Mouse (Mus musculus): ENCODE data around the gene Spin1. TPM values are rescaled to one million over a fixed set of nuclear protein-coding genes. Genes with fewer than 3 reads are reported as not detected.
A peak's percentile ranks its signal among the peaks of the same experiment; 100 is the strongest.
"Not testable (repeated sequence)": the region's sequence is repeated elsewhere in the genome, so short reads cannot be mapped to it uniquely, and the experiment has no call there.

Spin1 gene
- polyA plus RNA-seq, 1 experiment from 2014 or later = 117 TPM

DNA sequence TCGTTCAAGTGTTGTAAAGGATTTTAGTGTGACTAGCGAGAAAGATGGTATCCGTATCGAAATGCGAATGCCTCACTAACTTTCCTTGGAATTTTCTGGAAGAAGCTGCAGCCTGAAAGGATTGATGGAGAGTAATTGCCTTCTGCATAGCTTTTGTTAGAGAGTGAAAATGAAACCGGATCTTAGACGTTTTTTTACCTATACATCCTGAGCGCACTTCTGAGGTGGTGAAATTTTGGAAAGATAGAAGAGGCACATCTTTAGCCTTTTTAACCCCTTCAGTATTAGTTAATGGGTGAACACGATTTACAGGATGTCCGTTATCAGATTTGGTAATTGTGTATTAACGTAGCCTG lies 1.1 kb downstream of the Spin1 start:
- peak overlapping the region; percentile 92 for H3K27ac ChIP-seq (ENCODE audit: low read depth, low read length)
- WGBS = 42% methylated on average over 11 of the region's 11 CpGs
- H3K4me2 ChIP-seq (ENCODE audit: low read depth) = peak overlapping the region; percentile 37
- H3K9ac ChIP-seq (ENCODE audit: low read length) = peak overlapping the region; percentile 98
- H3K27me3 ChIP-seq (ENCODE audit: control insufficient read depth, insufficient read depth, low read length) = no peaks in the 10 kb centered on the region
- 0 out of 2 replicates have a peak, but pooled peaks cover 6% of the 10 kb centered on the region for H3K4me1 ChIP-seq (ENCODE audit: control insufficient read depth, insufficient read depth, low read length)
- H3K4me3 ChIP-seq (ENCODE audit: low read depth, low read length) = peak overlapping the region; percentile 88
- ATAC-seq (ENCODE audit: insufficient read depth, low FRiP score, low TSS enrichment) (no peak), DNase-seq (ENCODE audit: low spot score) (no peak)
- peaks cover 5% of the 10 kb centered on the region; the same call in 1 of the 2 replicates for H3K9me3 ChIP-seq (ENCODE audit: control insufficient read depth, low read length)
- H3K36me3 ChIP-seq (ENCODE audit: control insufficient read depth, insufficient read depth, low read length) = no peaks in the 10 kb centered on the region

DNA sequence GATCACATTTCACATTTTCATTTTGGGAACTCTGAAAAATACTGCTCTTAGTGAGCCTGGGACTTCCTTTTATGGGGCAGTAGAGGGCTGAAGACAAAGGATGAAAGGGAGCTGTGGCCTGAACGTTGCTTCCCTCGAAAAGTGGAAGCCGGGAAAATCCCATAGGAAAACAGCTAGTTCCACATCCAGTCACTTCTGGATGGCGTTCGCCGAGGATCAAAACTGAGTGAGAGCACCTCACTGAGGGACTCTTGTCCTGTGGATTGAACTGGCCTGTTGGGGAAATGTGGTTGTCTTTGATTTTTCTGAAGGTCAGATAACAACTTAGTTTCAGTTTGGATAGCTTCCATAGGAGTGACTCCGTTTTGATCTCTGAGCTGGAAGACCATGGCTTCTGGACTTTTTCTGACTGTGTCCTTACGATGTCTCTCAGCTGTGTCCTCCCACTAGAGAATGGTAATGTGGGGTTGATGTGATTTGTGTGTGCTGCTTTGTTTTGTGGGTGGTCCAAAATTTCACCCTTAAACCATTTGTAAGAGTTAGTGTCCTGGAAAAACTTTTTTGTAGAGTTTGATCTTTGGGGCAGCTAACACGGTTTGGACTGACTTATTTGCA lies 2.5 kb downstream of the Spin1 start:
- Histone ChIP-seq H3K9ac (ENCODE audit: low read length) (no peak overlapping the region), H3K27ac (ENCODE audit: low read depth, low read length) (no peak overlapping the region), H3K4me3 (ENCODE audit: low read depth, low read length) (no peak overlapping the region), H3K9me3 (ENCODE audit: control insufficient read depth, low read length) (peaks cover 5% of the 10 kb centered on the region; the same call in 1 of the 2 replicates), H3K36me3 (ENCODE audit: control insufficient read depth, insufficient read depth, low read length) (no peaks in the 10 kb centered on the region), H3K27me3 (ENCODE audit: control insufficient read depth, insufficient read depth, low read length) (no peaks in the 10 kb centered on the region), H3K4me1 (ENCODE audit: control insufficient read depth, insufficient read depth, low read length) (0 out of 2 replicates have a peak, but pooled peaks cover 6% of the 10 kb centered on the region), H3K4me2 (ENCODE audit: low read depth) (peak overlapping the region; percentile 16; the same call in 1 of the 2 replicates)
- ATAC-seq (ENCODE audit: insufficient read depth, low FRiP score, low TSS enrichment) (no peak), DNase-seq (ENCODE audit: low spot score) (no peak)
- WGBS = 91% methylated on average over 9 of the region's 9 CpGs

DNA sequence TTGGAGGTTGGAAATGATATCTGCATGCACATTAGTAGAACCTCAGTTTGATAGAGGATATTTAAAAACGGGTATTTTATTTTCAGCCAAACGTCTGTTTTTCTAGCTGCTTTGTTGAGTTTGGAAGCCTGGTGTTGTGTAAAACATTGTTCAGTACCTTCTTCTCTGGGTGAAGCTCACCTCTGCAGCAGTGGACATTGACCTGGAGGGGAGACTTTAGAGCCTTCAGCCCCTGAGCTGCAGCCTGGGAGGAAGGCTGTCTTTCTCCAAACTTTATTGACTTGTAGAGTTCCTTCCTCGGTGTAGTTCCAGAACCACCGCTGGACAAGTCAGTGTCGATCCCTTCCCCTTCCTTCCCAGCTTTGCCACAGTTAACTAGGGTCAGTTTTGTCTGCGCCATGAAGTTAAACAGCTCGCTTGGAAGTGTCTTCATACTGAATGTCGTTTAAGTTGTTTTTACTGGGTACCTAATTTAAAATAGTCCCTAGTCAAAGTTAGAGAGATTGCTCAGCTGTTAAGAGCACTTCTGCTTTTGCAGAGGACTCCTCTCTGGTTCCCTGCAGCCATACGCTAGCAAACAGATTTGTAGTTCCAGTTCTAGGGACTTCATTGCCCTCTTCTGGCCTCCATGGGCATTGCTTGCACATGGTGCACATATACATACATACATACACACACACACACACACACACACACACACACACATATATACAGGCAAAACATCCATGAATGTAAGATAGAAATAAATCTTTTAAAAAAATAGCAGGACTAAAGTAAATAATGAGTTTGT lies 3.4 kb downstream of the Spin1 start:
- H3K27ac ChIP-seq (ENCODE audit: low read depth, low read length) = no peak overlapping the region
- no peak overlapping the region for H3K4me2 ChIP-seq (ENCODE audit: low read depth)
- no peak overlapping the region for H3K4me3 ChIP-seq (ENCODE audit: low read depth, low read length)
- no peak overlapping the region for H3K9ac ChIP-seq (ENCODE audit: low read length)
- no peak for DNase-seq (ENCODE audit: low spot score)
- H3K27me3 ChIP-seq (ENCODE audit: control insufficient read depth, insufficient read depth, low read length) = no peaks in the 10 kb centered on the region
- no peak for ATAC-seq (ENCODE audit: insufficient read depth, low FRiP score, low TSS enrichment)
- no peaks in the 10 kb centered on the region for H3K36me3 ChIP-seq (ENCODE audit: control insufficient read depth, insufficient read depth, low read length)
- WGBS = 95% methylated on average over 9 of the region's 9 CpGs
- 0 out of 2 replicates have a peak, but pooled peaks cover 6% of the 10 kb centered on the region for H3K4me1 ChIP-seq (ENCODE audit: control insufficient read depth, insufficient read depth, low read length)
- H3K9me3 ChIP-seq (ENCODE audit: control insufficient read depth, low read length) = peaks cover 5% of the 10 kb centered on the region; the same call in 1 of the 2 replicates

DNA sequence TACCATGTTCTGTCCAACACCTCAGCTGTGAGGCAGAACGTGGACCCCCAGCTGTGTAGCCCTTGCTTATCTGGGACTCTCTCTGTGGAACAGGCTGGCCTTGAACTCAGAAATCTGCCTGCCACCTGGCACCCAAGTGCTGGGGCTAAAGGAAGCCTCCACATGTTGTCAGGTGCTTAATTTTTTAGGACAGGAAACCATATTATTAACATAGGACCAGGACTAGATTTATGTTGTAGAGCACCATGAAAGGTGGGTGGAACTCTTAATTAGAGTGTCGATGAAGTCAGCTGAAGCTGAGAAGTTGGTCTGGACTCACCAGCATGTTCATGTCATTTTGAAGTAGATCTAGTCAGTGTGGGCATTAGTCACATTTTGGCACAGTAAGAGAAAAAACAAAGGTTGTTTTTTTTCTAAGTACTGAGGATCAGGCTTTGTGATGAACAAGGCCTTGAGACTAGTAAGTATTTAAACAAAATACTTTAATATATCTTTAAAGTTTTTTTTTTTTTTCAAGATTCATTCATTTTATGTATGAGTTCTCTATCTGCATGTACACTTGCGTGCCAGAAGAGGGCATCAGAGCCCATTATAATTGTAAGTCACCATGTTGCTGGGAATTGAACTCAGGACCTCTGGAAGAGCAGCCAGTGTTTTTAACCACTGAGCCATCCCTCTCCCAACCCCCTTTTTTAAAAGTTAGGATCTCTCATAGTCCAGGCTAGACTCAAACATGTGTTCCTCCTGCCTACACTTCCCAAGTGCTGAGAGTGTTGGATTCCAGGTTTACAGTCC lies 5.4 kb downstream of the Spin1 start:
- ATAC-seq (ENCODE audit: insufficient read depth, low FRiP score, low TSS enrichment) (no peak), DNase-seq (ENCODE audit: low spot score) (no peak)
- Histone ChIP-seq H3K4me3 (ENCODE audit: low read depth, low read length) (no peak overlapping the region), H3K27me3 (ENCODE audit: control insufficient read depth, insufficient read depth, low read length) (no peaks in the 10 kb centered on the region), H3K4me1 (ENCODE audit: control insufficient read depth, insufficient read depth, low read length) (0 out of 2 replicates have a peak, but pooled peaks cover 6% of the 10 kb centered on the region), H3K4me2 (ENCODE audit: low read depth) (no peak overlapping the region), H3K9me3 (ENCODE audit: control insufficient read depth, low read length) (peaks cover 5% of the 10 kb centered on the region; the same call in 1 of the 2 replicates), H3K27ac (ENCODE audit: low read depth, low read length) (no peak overlapping the region), H3K36me3 (ENCODE audit: control insufficient read depth, insufficient read depth, low read length) (peaks cover 3% of the 10 kb centered on the region; the same call in 1 of the 2 replicates), H3K9ac (ENCODE audit: low read length) (no peak overlapping the region)
- 95% methylated on average over 3 of the region's 3 CpGs for WGBS

DNA sequence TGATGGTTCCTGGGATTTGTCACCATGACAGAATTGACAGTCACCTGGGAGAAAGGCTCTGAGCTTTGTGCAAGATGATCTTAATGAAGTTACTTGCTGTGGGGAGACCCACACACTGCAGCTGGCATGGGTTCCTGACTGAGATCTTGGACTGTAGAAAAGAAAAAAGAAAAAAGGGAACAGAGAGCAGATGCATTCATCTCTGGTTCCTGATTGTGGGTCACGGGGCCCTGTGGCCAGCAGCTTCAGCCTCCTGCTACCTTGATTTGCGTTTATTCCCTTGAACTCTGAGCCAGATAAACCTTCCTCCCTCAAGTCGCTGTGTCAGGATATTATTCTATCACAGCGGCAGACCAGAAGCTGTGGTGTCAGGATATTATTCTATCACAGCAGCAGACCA lies 6.1 kb downstream of the Spin1 start:
- DNase-seq (ENCODE audit: low spot score) (no peak), ATAC-seq (ENCODE audit: insufficient read depth, low FRiP score, low TSS enrichment) (no peak)
- H3K9me3 ChIP-seq (ENCODE audit: control insufficient read depth, low read length) = peaks cover 5% of the 10 kb centered on the region; the same call in 1 of the 2 replicates

DNA sequence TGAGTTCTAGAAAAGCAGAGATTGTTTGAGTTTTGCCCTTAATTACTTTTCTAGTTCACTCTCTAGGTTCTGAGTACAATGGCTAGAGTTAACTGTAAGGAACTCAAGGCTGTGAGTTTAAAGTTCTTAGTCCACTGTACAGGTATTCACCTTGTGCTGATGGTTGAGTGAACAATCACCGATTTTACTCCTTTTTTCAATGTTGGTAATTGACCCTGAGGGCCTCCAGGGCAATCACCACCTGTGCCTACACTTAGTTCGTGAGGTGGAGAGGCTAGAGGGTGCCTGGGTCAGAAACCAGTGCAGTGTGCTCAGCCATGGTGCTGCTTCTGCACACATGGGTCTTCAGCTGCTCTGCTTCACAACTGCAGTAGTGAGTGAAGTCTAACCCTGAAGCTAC lies 8.8 kb downstream of the Spin1 start:
- peaks cover 5% of the 10 kb centered on the region for H3K36me3 ChIP-seq (ENCODE audit: control insufficient read depth, insufficient read depth, low read length)
- H3K4me1 ChIP-seq (ENCODE audit: control insufficient read depth, insufficient read depth, low read length) = no peaks in the 10 kb centered on the region
- no peak overlapping the region for H3K4me2 ChIP-seq (ENCODE audit: low read depth)
- ATAC-seq (ENCODE audit: insufficient read depth, low FRiP score, low TSS enrichment) (no peak), DNase-seq (ENCODE audit: low spot score) (no peak)
- H3K27ac ChIP-seq (ENCODE audit: low read depth, low read length) = no peak overlapping the region
- H3K9me3 ChIP-seq (ENCODE audit: control insufficient read depth, low read length) = peaks cover 2% of the 10 kb centered on the region; the same call in 1 of the 2 replicates
- H3K9ac ChIP-seq (ENCODE audit: low read length) = no peak overlapping the region
- WGBS = 94% methylated on average over 2 of the region's 2 CpGs
- H3K27me3 ChIP-seq (ENCODE audit: control insufficient read depth, insufficient read depth, low read length) = no peaks in the 10 kb centered on the region
- H3K4me3 ChIP-seq (ENCODE audit: low read depth, low read length) = no peak overlapping the region

More for the DNA sequence above, 6.1 kb downstream of the Spin1 start:
- 0 out of 2 replicates have a peak, but pooled peaks cover 6% of the 10 kb centered on the region for H3K4me1 ChIP-seq (ENCODE audit: control insufficient read depth, insufficient read depth, low read length)
- no peak overlapping the region for H3K4me2 ChIP-seq (ENCODE audit: low read depth)
- no peak overlapping the region for H3K4me3 ChIP-seq (ENCODE audit: low read depth, low read length)
- H3K27me3 ChIP-seq (ENCODE audit: control insufficient read depth, insufficient read depth, low read length) = no peaks in the 10 kb centered on the region
- no peak overlapping the region for H3K9ac ChIP-seq (ENCODE audit: low read length)
- peaks cover 3% of the 10 kb centered on the region; the same call in 1 of the 2 replicates for H3K36me3 ChIP-seq (ENCODE audit: control insufficient read depth, insufficient read depth, low read length)
- no peak overlapping the region for H3K27ac ChIP-seq (ENCODE audit: low read depth, low read length)
- 84% methylated on average over 4 of the region's 4 CpGs for WGBS

DNA sequence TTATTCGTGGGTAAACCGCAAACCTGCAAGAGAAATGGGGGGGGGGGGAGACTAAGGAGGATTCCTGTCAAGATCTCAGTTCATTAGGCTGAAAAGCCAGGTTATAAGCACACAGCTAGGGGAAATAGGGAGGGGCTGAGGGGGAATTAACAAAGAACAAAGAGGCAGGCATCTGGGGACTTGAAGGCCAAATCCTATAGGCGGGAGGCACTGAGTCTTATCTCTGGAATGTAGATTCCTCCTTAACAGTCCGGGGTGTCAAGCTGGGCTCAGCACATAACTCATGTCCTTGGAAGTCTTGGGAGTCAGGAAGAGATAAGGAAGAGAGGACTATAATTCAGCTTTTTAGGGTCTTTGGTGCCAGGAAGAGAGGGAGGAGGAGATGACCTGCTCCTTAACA lies 13.7 kb downstream of the Spin1 start:
- not testable (repeated sequence) for H3K9me3 ChIP-seq (ENCODE audit: control insufficient read depth, low read length); H3K4me1 ChIP-seq (ENCODE audit: control insufficient read depth, insufficient read depth, low read length); DNase-seq (ENCODE audit: low spot score); H3K27me3 ChIP-seq (ENCODE audit: control insufficient read depth, insufficient read depth, low read length); H3K4me3 ChIP-seq (ENCODE audit: low read depth, low read length); H3K4me2 ChIP-seq (ENCODE audit: low read depth); H3K27ac ChIP-seq (ENCODE audit: low read depth, low read length); H3K9ac ChIP-seq (ENCODE audit: low read length); H3K36me3 ChIP-seq (ENCODE audit: control insufficient read depth, insufficient read depth, low read length); ATAC-seq (ENCODE audit: insufficient read depth, low FRiP score, low TSS enrichment)
- 86% methylated on average over 4 of the region's 4 CpGs for WGBS

DNA sequence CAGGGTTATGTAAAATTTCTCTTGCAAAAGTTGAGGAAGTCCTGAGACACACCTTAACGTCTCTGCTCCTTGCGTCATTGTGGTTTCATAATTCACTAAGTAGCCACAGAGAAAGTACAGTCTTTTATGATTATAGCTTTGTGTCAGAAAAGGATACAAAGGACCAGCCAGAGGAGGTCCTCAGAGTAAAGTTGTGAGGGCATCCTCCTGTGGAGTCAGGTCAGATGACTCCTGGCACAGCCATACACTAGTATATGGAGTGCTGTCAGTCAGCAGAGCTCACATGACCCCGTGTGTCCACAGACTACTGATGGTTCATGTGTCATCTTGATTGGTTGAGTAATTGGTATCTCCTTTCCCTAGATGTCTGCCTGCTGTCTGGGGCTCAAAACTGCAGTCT lies 15.1 kb downstream of the Spin1 start:
- peaks cover 2% of the 10 kb centered on the region; the same call in 1 of the 2 replicates for H3K36me3 ChIP-seq (ENCODE audit: control insufficient read depth, insufficient read depth, low read length)
- H3K4me3 ChIP-seq (ENCODE audit: low read depth, low read length) = no peak overlapping the region
- no peaks in the 10 kb centered on the region for H3K27me3 ChIP-seq (ENCODE audit: control insufficient read depth, insufficient read depth, low read length)
- H3K4me2 ChIP-seq (ENCODE audit: low read depth) = no peak overlapping the region
- H3K9ac ChIP-seq (ENCODE audit: low read length) = no peak overlapping the region
- peaks cover 7% of the 10 kb centered on the region; the same call in 1 of the 2 replicates for H3K4me1 ChIP-seq (ENCODE audit: control insufficient read depth, insufficient read depth, low read length)
- ATAC-seq (ENCODE audit: insufficient read depth, low FRiP score, low TSS enrichment) (no peak), DNase-seq (ENCODE audit: low spot score) (no peak)
- no peak overlapping the region for H3K27ac ChIP-seq (ENCODE audit: low read depth, low read length)
- no peaks in the 10 kb centered on the region for H3K9me3 ChIP-seq (ENCODE audit: control insufficient read depth, low read length)
- WGBS = 89% methylated on average over 3 of the region's 3 CpGs

All from neural tube, embryonic 11.5 days (tissue).